Mouse (Mus musculus): Measurements from ENCODE around the gene Clip3. TPM values are rescaled to one million over a fixed set of nuclear protein-coding genes. Genes with fewer than 3 reads are reported as not detected.

Gene Clip3
- polyA plus RNA-seq, 1 experiment from 2014 or later: 87.2 TPM

DNA sequence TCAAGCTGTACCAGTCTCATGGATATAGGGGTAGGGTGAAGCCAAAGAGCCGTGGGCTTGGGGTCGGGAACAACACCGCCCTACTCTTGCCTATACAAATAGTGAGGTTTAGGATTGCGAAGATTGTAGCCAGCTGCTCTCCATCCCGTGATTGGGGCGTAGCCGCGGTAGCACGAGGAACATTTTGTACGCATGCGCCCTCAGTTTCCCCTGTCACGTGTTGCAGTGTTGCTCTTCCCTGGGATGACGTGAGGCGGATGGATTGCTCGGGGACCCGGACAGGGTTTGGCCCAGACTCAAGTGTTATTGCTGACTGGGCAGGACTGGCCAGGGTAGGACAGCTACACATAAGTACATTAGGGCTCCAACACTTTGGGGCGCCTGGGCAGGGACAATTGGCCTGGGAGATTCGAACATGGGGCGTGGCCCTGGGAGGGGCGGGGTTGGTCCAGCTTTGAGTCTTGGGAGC lies 10.8 kb upstream of the Clip3 start:
- Histone ChIP-seq H3K4me3 (peak overlapping the region; percentile 66), H3K27ac (peak overlapping the region; percentile 85), H3K4me2 (replicated peaks) (peak overlapping the region; percentile 92), H3K9me3 (no peaks in the 10 kb centered on the region), H3K27me3 (replicated peaks) (no peaks in the 10 kb centered on the region), H3K9ac (peak overlapping the region; percentile 51), H3K36me3 (no peaks in the 10 kb centered on the region; the same call in 1 of the 2 replicates), H3K4me1 (peaks cover 6% of the 10 kb centered on the region; the same call in 1 of the 2 replicates)
- WGBS: under 1% methylated on average over 20 of the region's 20 CpGs
- ATAC-seq (ENCODE audit: low FRiP score, low read depth): peak; percentile 91

DNA sequence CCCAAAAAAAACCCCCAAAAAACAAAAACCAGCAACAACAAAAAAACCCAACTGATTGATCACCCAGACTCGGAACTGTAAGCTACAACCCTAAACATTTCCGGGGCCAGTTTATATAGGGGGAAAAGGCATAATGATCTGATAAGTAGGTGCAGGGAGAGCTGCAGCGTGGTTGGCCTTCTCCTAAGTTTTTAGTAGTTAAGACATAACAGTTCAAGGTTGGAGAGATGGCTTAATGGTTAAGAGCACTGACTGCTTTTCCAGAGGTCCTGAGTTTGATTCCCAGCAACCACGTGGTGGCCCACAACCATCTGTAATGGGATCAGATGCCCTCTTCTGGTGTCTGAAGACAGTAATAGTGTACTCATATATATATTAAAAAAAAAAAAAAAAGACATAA lies 10.0 kb upstream of the Clip3 start:
- H3K9me3 ChIP-seq: no peaks in the 10 kb centered on the region
- peaks cover 6% of the 10 kb centered on the region; the same call in 1 of the 2 replicates for H3K4me1 ChIP-seq
- WGBS: 85% methylated on average over 4 of the region's 4 CpGs
- no peaks in the 10 kb centered on the region for H3K27me3 ChIP-seq (replicated peaks)
- no peak overlapping the region for H3K4me3 ChIP-seq
- H3K4me2 ChIP-seq (replicated peaks): peak overlapping the region; percentile 92
- ATAC-seq (ENCODE audit: low FRiP score, low read depth): no peak
- no peak overlapping the region for H3K9ac ChIP-seq
- H3K36me3 ChIP-seq: no peaks in the 10 kb centered on the region; the same call in 1 of the 2 replicates
- no peak overlapping the region for H3K27ac ChIP-seq

DNA sequence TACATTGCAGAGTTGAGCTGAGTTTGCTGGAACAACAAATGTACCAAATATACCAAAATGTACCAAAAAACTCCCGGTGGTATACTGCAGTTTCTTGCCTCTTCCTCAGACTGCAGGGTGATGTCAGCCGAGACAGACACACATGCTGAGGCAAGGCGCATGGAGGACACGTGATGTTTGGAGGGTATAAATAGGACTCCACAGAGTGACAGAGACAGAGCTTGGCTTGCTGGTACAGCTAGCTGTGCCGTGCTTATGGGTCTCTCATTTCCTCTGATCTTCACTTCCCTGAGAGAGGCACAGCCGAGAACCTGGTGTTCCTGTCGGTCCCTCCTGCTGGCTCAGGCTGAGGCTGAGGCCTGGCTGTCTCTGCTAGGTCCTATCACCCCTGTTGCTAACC lies 8.8 kb upstream of the Clip3 start:
- ATAC-seq (ENCODE audit: low FRiP score, low read depth): no peak
- no peaks in the 10 kb centered on the region for H3K27me3 ChIP-seq (replicated peaks)
- no peak overlapping the region for H3K4me3 ChIP-seq
- no peaks in the 10 kb centered on the region for H3K9me3 ChIP-seq
- no peak overlapping the region for H3K4me2 ChIP-seq (replicated peaks)
- 81% methylated on average over 7 of the region's 7 CpGs for WGBS
- no peak overlapping the region for H3K27ac ChIP-seq
- peaks cover 6% of the 10 kb centered on the region; the same call in 1 of the 2 replicates for H3K4me1 ChIP-seq
- H3K36me3 ChIP-seq: no peaks in the 10 kb centered on the region
- H3K9ac ChIP-seq: no peak overlapping the region

DNA sequence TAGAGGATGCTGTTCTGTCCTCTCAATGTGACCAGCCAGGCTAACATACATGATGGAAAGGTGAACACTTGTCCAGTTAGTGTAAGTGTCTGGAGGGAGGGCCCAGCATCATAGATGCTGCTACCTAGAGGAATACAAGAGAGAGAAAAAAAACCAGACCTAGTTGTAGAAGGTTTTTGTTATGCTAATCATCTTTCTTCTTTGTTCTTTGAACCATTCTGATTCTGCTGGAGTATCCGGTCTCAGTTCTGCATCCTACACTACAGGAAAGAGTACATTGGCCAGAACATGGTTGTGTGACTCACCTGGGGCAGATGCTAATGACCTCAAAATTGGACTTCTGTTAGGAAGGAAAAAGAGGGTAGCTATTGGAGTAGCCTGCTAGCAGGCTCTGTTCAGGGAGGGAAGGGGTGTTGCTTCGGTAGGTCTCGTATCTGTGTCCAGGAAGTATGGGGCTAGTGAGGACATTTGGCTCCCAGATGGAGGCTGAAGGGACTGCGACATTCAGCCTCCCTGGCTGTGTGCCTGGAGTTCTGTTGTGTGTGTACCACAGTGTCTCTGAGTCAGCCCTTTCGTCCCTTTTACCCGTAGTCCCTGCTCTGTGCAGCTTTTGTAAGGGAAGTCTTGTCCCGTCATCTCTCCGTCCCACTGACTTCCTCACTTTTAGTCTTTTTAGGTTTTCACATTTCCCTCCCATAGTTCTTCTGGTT lies 4.7 kb upstream of the Clip3 start:
- no peaks in the 10 kb centered on the region for H3K9me3 ChIP-seq
- H3K36me3 ChIP-seq: no peaks in the 10 kb centered on the region
- H3K4me3 ChIP-seq: no peak overlapping the region
- H3K9ac ChIP-seq: no peak overlapping the region
- WGBS: 64% methylated on average over 8 of the region's 8 CpGs
- no peak overlapping the region for H3K4me2 ChIP-seq (replicated peaks)
- H3K27ac ChIP-seq: no peak overlapping the region
- no peak for ATAC-seq (ENCODE audit: low FRiP score, low read depth)
- no peaks in the 10 kb centered on the region for H3K27me3 ChIP-seq (replicated peaks)
- peaks cover 8% of the 10 kb centered on the region for H3K4me1 ChIP-seq

DNA sequence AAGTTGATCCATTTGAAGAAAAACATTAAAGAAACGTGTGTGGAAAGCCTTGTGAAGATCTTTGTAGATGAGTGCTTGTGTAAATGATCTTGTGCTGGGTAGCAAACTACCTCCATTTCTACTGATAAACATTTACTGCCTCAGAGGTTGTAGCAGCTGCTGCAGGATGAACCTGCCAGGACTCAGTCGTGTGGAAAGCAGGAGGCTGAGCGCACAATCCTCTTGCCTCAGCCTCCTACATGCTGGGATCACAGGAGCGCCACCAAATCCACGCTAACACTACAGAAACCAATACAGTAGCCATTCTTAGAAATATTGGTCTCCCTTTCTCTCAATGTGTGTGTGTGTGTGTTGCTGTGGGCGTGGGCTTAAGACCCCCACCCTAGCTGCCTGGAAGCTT lies 3.5 kb upstream of the Clip3 start:
- Histone ChIP-seq H3K9ac (no peak overlapping the region), H3K4me2 (replicated peaks) (no peak overlapping the region), H3K36me3 (no peaks in the 10 kb centered on the region), H3K9me3 (no peaks in the 10 kb centered on the region), H3K27ac (no peak overlapping the region), H3K4me1 (peaks cover 18% of the 10 kb centered on the region), H3K4me3 (no peak overlapping the region), H3K27me3 (replicated peaks) (no peaks in the 10 kb centered on the region)
- 78% methylated on average over 6 of the region's 6 CpGs for WGBS
- ATAC-seq (ENCODE audit: low FRiP score, low read depth): no peak

DNA sequence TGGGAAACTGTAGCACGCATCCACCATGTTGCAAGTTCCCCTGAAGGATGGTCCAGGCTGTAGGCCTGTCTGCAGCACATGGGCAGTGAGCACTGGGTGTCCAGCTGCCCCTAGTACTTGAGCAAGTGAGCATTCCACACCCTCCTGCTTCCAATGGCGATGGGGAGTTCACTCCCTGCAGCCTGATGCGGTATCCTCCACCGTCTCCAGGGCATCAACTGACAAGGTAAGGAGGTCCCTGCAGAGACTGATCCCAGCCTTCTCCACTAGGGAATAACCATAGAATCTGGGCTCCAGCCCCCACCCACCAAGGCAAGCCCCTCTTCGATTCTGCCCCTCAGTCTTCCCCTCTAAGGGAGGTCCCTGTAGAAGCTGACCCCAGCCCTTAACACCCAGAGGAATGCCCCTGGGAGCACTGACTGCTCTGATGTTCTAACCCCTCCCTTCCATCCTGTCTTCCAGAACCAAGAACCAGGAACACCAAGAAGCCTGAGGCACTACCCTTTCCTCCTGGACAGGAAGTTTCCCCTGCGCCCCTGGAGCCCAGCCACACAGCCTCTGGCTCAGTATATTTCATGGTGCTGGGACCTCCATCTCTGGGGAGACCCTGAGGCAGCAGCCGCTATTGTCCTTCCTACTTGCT lies 2.3 kb upstream of the Clip3 start:
- Histone ChIP-seq H3K27me3 (replicated peaks) (no peaks in the 10 kb centered on the region), H3K4me3 (no peak overlapping the region), H3K9ac (no peak overlapping the region), H3K36me3 (peaks cover 5% of the 10 kb centered on the region), H3K4me2 (replicated peaks) (no peak overlapping the region), H3K27ac (no peak overlapping the region), H3K9me3 (no peaks in the 10 kb centered on the region), H3K4me1 (peaks cover 26% of the 10 kb centered on the region)
- no peak for ATAC-seq (ENCODE audit: low FRiP score, low read depth)
- WGBS: 77% methylated on average over 7 of the region's 7 CpGs

DNA sequence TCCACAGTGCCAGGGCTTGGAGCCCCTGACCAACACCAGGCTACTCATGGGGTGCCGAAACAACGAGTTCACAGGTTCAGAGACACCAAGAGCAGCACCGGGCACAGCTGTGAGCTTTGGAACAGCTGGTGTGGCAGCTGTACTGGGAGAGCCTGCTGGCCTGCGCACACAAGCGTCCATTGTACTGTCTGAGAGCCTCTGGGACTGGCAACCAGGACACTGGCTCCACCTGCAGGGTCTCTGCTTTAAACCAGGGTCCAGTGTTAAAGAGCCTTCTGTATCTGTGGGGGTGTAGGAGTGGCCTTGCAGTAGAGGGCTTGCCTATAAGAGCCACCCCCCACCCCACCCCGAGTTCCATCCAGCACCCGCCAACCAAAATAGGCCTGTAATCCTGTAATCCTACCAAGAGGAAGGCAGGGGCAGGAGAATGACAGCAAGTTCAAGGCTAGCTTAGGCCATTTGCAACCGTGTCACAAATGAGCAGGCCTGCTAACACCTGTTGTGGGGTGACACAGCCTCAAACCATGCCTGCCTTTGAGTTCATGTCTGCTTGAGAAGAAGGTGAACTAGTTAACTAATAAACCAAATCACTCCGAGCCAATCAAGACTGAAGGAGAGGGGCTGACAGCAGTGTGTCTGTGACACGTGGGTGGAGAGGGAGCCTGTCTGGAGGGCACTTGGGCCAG lies 1.7 kb upstream of the Clip3 start:
- WGBS: 61% methylated on average over 10 of the region's 10 CpGs
- no peak overlapping the region for H3K4me2 ChIP-seq (replicated peaks)
- peaks cover 27% of the 10 kb centered on the region for H3K4me1 ChIP-seq
- no peak overlapping the region for H3K9ac ChIP-seq
- peak; percentile 57 for ATAC-seq (ENCODE audit: low FRiP score, low read depth)
- H3K36me3 ChIP-seq: peaks cover 10% of the 10 kb centered on the region
- no peaks in the 10 kb centered on the region for H3K9me3 ChIP-seq
- no peaks in the 10 kb centered on the region for H3K27me3 ChIP-seq (replicated peaks)
- H3K27ac ChIP-seq: no peak overlapping the region
- H3K4me3 ChIP-seq: no peak overlapping the region

DNA sequence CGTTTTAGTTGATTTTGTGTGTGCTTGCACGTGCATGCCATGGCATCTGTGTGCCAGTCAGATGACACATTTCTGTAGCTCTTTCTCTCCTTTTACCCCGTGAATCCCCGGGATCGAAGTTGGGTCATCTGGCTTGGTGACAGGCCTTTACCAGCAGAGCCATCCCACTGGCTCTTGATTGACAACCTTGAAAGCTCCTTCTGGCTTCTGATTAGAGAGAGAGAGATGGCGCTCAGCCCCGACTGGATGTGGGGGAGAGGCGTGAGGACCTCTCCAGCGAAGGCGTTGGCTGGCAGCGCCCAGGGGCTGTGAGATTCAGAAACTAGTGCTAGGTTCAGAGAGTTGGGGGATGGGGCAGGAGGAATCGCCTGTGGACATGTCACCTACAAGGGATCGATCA lies 2.3 kb downstream of the Clip3 start:
- H3K9me3 ChIP-seq: no peaks in the 10 kb centered on the region
- H3K4me3 ChIP-seq: no peak overlapping the region
- ATAC-seq (ENCODE audit: low FRiP score, low read depth): no peak
- H3K9ac ChIP-seq: no peak overlapping the region
- H3K27ac ChIP-seq: no peak overlapping the region
- peaks cover 28% of the 10 kb centered on the region for H3K4me1 ChIP-seq
- H3K4me2 ChIP-seq (replicated peaks): peak overlapping the region; percentile 13
- H3K36me3 ChIP-seq: peaks cover 49% of the 10 kb centered on the region
- H3K27me3 ChIP-seq (replicated peaks): no peaks in the 10 kb centered on the region
- 87% methylated on average over 13 of the region's 13 CpGs for WGBS

DNA sequence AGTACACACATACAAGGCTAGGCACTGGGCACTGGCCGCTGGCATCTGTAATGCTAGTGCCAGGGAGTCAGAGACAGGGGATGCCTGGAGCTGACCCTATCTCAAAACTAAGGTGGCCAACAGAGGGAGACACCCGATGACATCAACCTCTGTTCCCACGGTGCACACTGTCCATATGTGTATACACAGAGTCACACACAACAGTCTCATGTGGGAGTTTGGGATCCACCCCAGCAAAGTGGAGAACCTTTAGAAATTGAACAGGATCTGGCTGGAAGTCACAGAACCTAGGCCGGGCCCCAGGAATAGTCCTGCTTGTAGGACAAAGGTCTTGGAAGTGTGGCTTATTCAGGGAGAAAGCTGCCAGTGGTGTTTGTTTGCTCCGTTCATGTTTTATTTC lies 2.8 kb downstream of the Clip3 start:
- no peak overlapping the region for H3K4me3 ChIP-seq
- H3K9ac ChIP-seq: no peak overlapping the region

DNA sequence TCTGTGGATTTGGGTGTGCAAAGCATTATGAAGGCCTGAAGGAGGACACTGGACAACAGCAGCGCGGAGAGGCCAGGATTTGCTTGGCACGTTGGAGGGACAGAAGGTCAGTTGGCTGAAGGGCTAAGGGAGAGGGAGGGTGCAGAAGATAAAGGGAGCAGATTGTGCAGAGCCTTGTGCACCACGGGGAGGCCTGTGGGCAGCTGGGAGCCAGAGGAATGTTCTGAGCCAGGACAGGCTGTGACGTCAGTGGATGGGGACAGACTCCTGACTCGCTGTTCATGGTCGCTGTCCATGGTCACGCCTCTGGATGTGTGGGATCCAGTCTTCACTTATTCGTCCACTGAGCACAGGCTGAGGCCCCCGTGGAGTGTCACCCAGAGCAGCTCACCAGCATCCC lies 3.6 kb downstream of the Clip3 start:
- no peak for ATAC-seq (ENCODE audit: low FRiP score, low read depth)
- Histone ChIP-seq H3K27ac (no peak overlapping the region), H3K36me3 (peaks cover 62% of the 10 kb centered on the region), H3K9ac (no peak overlapping the region), H3K4me2 (replicated peaks) (no peak overlapping the region), H3K4me3 (no peak overlapping the region), H3K4me1 (peaks cover 20% of the 10 kb centered on the region), H3K9me3 (no peaks in the 10 kb centered on the region), H3K27me3 (replicated peaks) (no peaks in the 10 kb centered on the region)
- 79% methylated on average over 10 of the region's 10 CpGs for WGBS

More for the DNA sequence above, 2.8 kb downstream of the Clip3 start:
- H3K36me3 ChIP-seq: peaks cover 54% of the 10 kb centered on the region
- H3K4me1 ChIP-seq: peaks cover 27% of the 10 kb centered on the region
- no peaks in the 10 kb centered on the region for H3K27me3 ChIP-seq (replicated peaks)
- WGBS: 96% methylated on average over 5 of the region's 5 CpGs
- H3K27ac ChIP-seq: no peak overlapping the region
- H3K4me2 ChIP-seq (replicated peaks): no peak overlapping the region
- no peaks in the 10 kb centered on the region for H3K9me3 ChIP-seq
- ATAC-seq (ENCODE audit: low FRiP score, low read depth): no peak

DNA sequence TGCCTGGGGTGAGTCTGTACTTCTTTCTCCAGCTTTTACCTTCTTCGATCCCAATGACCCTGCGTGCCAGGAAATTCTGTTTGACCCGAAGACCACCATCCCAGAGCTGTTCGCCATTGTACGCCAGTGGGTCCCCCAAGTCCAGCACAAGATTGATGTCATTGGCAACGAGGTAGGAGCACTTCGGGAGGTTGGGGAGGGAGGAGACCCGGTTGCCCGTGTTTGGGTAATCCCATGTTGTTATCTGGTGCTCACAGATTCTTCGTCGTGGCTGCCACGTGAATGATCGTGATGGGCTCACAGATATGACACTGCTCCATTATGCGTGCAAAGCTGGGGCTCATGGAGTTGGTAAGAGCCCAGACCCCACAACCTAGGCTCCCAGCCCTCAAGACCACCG lies 5.3 kb downstream of the Clip3 start:
- Histone ChIP-seq H3K4me3 (no peak overlapping the region), H3K27me3 (replicated peaks) (no peaks in the 10 kb centered on the region), H3K9me3 (no peaks in the 10 kb centered on the region), H3K4me2 (replicated peaks) (no peak overlapping the region), H3K36me3 (peaks cover 75% of the 10 kb centered on the region), H3K9ac (no peak overlapping the region), H3K27ac (no peak overlapping the region), H3K4me1 (peaks cover 20% of the 10 kb centered on the region)
- WGBS: 94% methylated on average over 15 of the region's 15 CpGs
- no peak for ATAC-seq (ENCODE audit: low FRiP score, low read depth)

DNA sequence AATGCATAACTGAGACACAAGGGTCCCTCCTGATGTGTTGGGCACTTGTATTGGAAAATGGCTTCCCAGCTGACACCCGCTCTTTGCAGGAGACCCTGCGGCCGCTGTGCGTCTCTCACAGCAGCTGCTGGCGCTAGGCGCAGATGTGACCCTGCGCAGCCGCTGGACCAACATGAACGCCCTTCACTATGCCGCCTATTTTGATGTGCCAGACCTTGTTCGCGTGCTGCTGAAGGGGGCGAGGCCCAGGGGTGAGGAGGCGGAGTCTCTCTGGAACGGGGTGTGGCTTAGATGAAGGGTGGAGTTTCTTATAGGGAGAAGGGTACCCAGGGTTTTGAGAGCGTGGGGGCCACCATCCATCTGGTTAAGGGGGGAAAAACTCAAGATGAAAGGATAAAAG lies 5.7 kb downstream of the Clip3 start:
- Histone ChIP-seq H3K36me3 (peaks cover 80% of the 10 kb centered on the region), H3K27ac (no peak overlapping the region), H3K9me3 (no peaks in the 10 kb centered on the region), H3K4me2 (replicated peaks) (no peak overlapping the region), H3K4me1 (peaks cover 17% of the 10 kb centered on the region), H3K9ac (no peak overlapping the region), H3K27me3 (replicated peaks) (no peaks in the 10 kb centered on the region), H3K4me3 (no peak overlapping the region)
- WGBS: 85% methylated on average over 16 of the region's 16 CpGs
- ATAC-seq (ENCODE audit: low FRiP score, low read depth): no peak

Data from neural tube, embryonic 12.5 days (tissue).